Mouse (Mus musculus) heart, adult 2 months (tissue): ENCODE results near the gene Prdm15.

ENCODE experiments used
- CTCF ChIP-seq: fragments of 200-600 bp; IDR thresholded peaks from 2 replicates; pipeline ENCODE4 v1.8.1; 2022; ENCODE audit warnings: antibody characterized with exemption, mild to moderate bottlenecking, moderate library complexity
- EP300 ChIP-seq: fragments of 200-500 bp; IDR thresholded peaks from 2 replicates; pipeline ENCODE4 v1.6.1; 2011; ENCODE audit warnings: low read depth, low read length, control low read depth; ENCODE audit not compliant: insufficient read depth
- POLR2A ChIP-seq: fragments of 200-500 bp; IDR thresholded peaks from 2 replicates; pipeline ENCODE4 v1.6.1; 2011; ENCODE audit warnings: mild to moderate bottlenecking, low read depth, low read length, control low read depth; ENCODE audit not compliant: insufficient read depth

- TF ChIP-seq POLR2A: no peak
- TF ChIP-seq CTCF: no peak
- TF ChIP-seq EP300: no peak
Observed at GRCm38 (mm10) chr16:97817414-97817813, 34.2 kb downstream of the Prdm15 start.
